14 mouse cellular contexts compared by ENCODE assay signal in genomic region chr5:125358270-125358608, GRCm38 (mm10). TPM values are rescaled to one million over a fixed set of nuclear protein-coding genes. Genes with fewer than 3 reads are reported as not detected.
A peak's percentile ranks its signal among the peaks of the same experiment; 100 is the strongest.
DNase-seq lines count a peak whose midpoint lies in the region; ATAC-seq and TF ChIP-seq lines count a peak whose summit lies in the region.
"Had no signal": no experiment of that assay in that cellular context is flagged by ENCODE, and none has a peak within 500 bp of the region (broad histone marks: within the 10 kb centered on the region; RNA-seq: fewer than 3 reads in every experiment).

No protein-coding gene starts in this region.

- H3K4me3 ChIP-seq in midbrain, embryonic 10.5 days, result no peak overlapping the region
- no peak overlapping the region for H3K4me3 ChIP-seq in midbrain, embryonic 13.5 days (replicated peaks)
- H3K4me3 ChIP-seq in heart, embryonic 13.5 days, result no peak overlapping the region
- peak overlapping the region; percentile 2; the same call in 1 of the 2 replicates for H3K4me3 ChIP-seq in liver, postnatal 0 days (ENCODE audit: low read depth, low read length)
- H3K4me3 ChIP-seq in stomach, postnatal 0 days (ENCODE audit: low read depth, low read length), result no peak overlapping the region
- H3K4me3 ChIP-seq in hindbrain, embryonic 11.5 days (ENCODE audit: low read depth, low read length), result no peak overlapping the region
- H3K4me3 ChIP-seq: left cerebral cortex, adult 2 months; midbrain, embryonic 12.5 days had no signal

- no peak for ATAC-seq in midbrain, embryonic 13.5 days
- no peak for ATAC-seq in heart, embryonic 13.5 days (ENCODE audit: extremely low read depth, insufficient number of reproducible peaks, low FRiP score, low TSS enrichment)
- ATAC-seq in liver, postnatal 0 days, result peak; percentile 65
- no peak for ATAC-seq in stomach, postnatal 0 days (ENCODE audit: low FRiP score, low TSS enrichment)
- ATAC-seq in hindbrain, embryonic 11.5 days (ENCODE audit: low FRiP score), result no peak

- no peak overlapping the region for H3K9ac ChIP-seq in midbrain, embryonic 13.5 days (replicated peaks)
- H3K9ac ChIP-seq in heart, embryonic 13.5 days, result no peak overlapping the region
- no peak overlapping the region; the same call in 1 of the 2 replicates for H3K9ac ChIP-seq in liver, postnatal 0 days (replicated peaks)
- no peak overlapping the region for H3K9ac ChIP-seq in stomach, postnatal 0 days (ENCODE audit: low read length)
- H3K9ac ChIP-seq in hindbrain, embryonic 11.5 days (ENCODE audit: low read depth, low read length), result no peak overlapping the region
- H3K9ac ChIP-seq: midbrain, embryonic 12.5 days had no signal

- no peaks in the 10 kb centered on the region for H3K9me3 ChIP-seq in midbrain, embryonic 10.5 days (replicated peaks)
- H3K9me3 ChIP-seq in midbrain, embryonic 13.5 days, result no peaks in the 10 kb centered on the region
- H3K9me3 ChIP-seq in heart, embryonic 13.5 days, result no peaks in the 10 kb centered on the region
- H3K9me3 ChIP-seq in liver, postnatal 0 days (ENCODE audit: low read length), result no peaks in the 10 kb centered on the region
- H3K9me3 ChIP-seq in stomach, postnatal 0 days (ENCODE audit: control insufficient read depth, low read length), result no peaks in the 10 kb centered on the region
- no peaks in the 10 kb centered on the region for H3K9me3 ChIP-seq in hindbrain, embryonic 11.5 days (ENCODE audit: control insufficient read depth, low read length)
- H3K9me3 ChIP-seq: midbrain, embryonic 12.5 days had no signal

- peaks cover 13% of the 10 kb centered on the region for H3K4me1 ChIP-seq in midbrain, embryonic 10.5 days
- H3K4me1 ChIP-seq in midbrain, embryonic 13.5 days (replicated peaks), result 0 out of 2 replicates have a peak, but pooled peaks cover 6% of the 10 kb centered on the region
- H3K4me1 ChIP-seq in heart, embryonic 13.5 days, result 0 out of 2 replicates have a peak, but pooled peaks cover 20% of the 10 kb centered on the region
- peaks cover 9% of the 10 kb centered on the region; the same call in 1 of the 2 replicates for H3K4me1 ChIP-seq in liver, postnatal 0 days (ENCODE audit: insufficient read depth)
- H3K4me1 ChIP-seq in stomach, postnatal 0 days (replicated peaks; ENCODE audit: control insufficient read depth, insufficient read depth), result no peaks in the 10 kb centered on the region
- H3K4me1 ChIP-seq in hindbrain, embryonic 11.5 days (replicated peaks; ENCODE audit: control insufficient read depth, insufficient read depth, low read length), result no peaks in the 10 kb centered on the region
- H3K4me1 ChIP-seq: midbrain, embryonic 12.5 days had no signal

- TF ChIP-seq CTCF in liver, postnatal 0 days (IDR thresholded peaks at IDR 0.05; ENCODE audit: low read depth), result peak; percentile 40
- TF ChIP-seq CTCF in stomach, postnatal 0 days (IDR thresholded peaks at IDR 0.05; ENCODE audit: low read depth), result no peak

- no peak overlapping the region for H3K4me2 ChIP-seq in midbrain, embryonic 13.5 days (replicated peaks)
- peak overlapping the region; percentile 25 for H3K4me2 ChIP-seq in heart, embryonic 13.5 days
- H3K4me2 ChIP-seq in liver, postnatal 0 days (ENCODE audit: low read depth, low read length), result peak overlapping the region; percentile 59
- H3K4me2 ChIP-seq in stomach, postnatal 0 days (replicated peaks; ENCODE audit: low read depth), result no peak overlapping the region
- H3K4me2 ChIP-seq in hindbrain, embryonic 11.5 days (replicated peaks; ENCODE audit: low read depth, low read length), result no peak overlapping the region
- H3K4me2 ChIP-seq: midbrain, embryonic 12.5 days had no signal

- DNase-seq in midbrain, embryonic 10.5 days (ENCODE audit: low spot score), result no peak
- peak; percentile 48 for DNase-seq in liver, postnatal 0 days
- no peak for DNase-seq in stomach, postnatal 0 days (ENCODE audit: low spot score)
- no peak for DNase-seq in hindbrain, embryonic 11.5 days (ENCODE audit: low spot score)
- DNase-seq in gastrocnemius, postnatal 10 days, result no peak
- DNase-seq: adrenal gland, postnatal 14 days; cerebellum, postnatal 25 days; gastrocnemius, postnatal 14 days; kidney, adult 9 months; thymus, postnatal 36 days had no signal

- no peaks in the 10 kb centered on the region for H3K27me3 ChIP-seq in midbrain, embryonic 10.5 days (ENCODE audit: low read depth, poor library complexity, severe bottlenecking)
- no peaks in the 10 kb centered on the region for H3K27me3 ChIP-seq in midbrain, embryonic 13.5 days
- H3K27me3 ChIP-seq in heart, embryonic 13.5 days (replicated peaks), result no peaks in the 10 kb centered on the region
- H3K27me3 ChIP-seq in liver, postnatal 0 days (ENCODE audit: insufficient read depth, low read length), result no peaks in the 10 kb centered on the region
- no peaks in the 10 kb centered on the region for H3K27me3 ChIP-seq in stomach, postnatal 0 days (ENCODE audit: control insufficient read depth, insufficient read depth, low read length)
- no peaks in the 10 kb centered on the region for H3K27me3 ChIP-seq in hindbrain, embryonic 11.5 days (ENCODE audit: control insufficient read depth, insufficient read depth, low read length)
- H3K27me3 ChIP-seq: midbrain, embryonic 12.5 days had no signal

- TF ChIP-seq EP300 in liver, postnatal 0 days (IDR thresholded peaks at IDR 0.05; ENCODE audit: low read depth), result 0 out of 2 replicates have a peak, but pooled peaks have one; percentile 15
- TF ChIP-seq EP300 in stomach, postnatal 0 days (optimal IDR thresholded peaks at IDR 0.05), result no peak

- 81% methylated on average over 5 of the region's 5 CpGs for WGBS in midbrain, embryonic 10.5 days
- 85% methylated on average over 5 of the region's 5 CpGs for whole genome bisulfite sequencing in midbrain, embryonic 13.5 days
- WGBS in heart, embryonic 13.5 days, result 52% methylated on average over 5 of the region's 5 CpGs
- 13% methylated on average over 5 of the region's 5 CpGs for WGBS in liver, postnatal 0 days (ENCODE audit: insufficient replicate concordance)
- WGBS in stomach, postnatal 0 days, result 60% methylated on average over 5 of the region's 5 CpGs
- 90% methylated on average over 5 of the region's 5 CpGs for WGBS in hindbrain, embryonic 11.5 days

- H3K36me3 ChIP-seq in midbrain, embryonic 10.5 days, result no peaks in the 10 kb centered on the region
- no peaks in the 10 kb centered on the region for H3K36me3 ChIP-seq in midbrain, embryonic 13.5 days
- H3K36me3 ChIP-seq in heart, embryonic 13.5 days, result no peaks in the 10 kb centered on the region
- no peaks in the 10 kb centered on the region for H3K36me3 ChIP-seq in liver, postnatal 0 days (replicated peaks; ENCODE audit: insufficient read depth, low read length)
- H3K36me3 ChIP-seq in stomach, postnatal 0 days (ENCODE audit: control insufficient read depth, insufficient read depth, low read length), result no peaks in the 10 kb centered on the region
- H3K36me3 ChIP-seq in hindbrain, embryonic 11.5 days (ENCODE audit: control insufficient read depth, insufficient read depth, low read length), result no peaks in the 10 kb centered on the region
- H3K36me3 ChIP-seq: midbrain, embryonic 12.5 days had no signal

- 0 out of 2 replicates have a peak overlapping the region, but pooled peaks have one; percentile 13 for H3K27ac ChIP-seq in midbrain, embryonic 10.5 days (replicated peaks)
- no peak overlapping the region for H3K27ac ChIP-seq in midbrain, embryonic 13.5 days
- peak overlapping the region; percentile 59 for H3K27ac ChIP-seq in heart, embryonic 13.5 days (replicated peaks)
- peak overlapping the region; percentile 69 for H3K27ac ChIP-seq in liver, postnatal 0 days (ENCODE audit: low read depth)
- H3K27ac ChIP-seq in stomach, postnatal 0 days (replicated peaks), result 0 out of 2 replicates have a peak overlapping the region, but pooled peaks have one; percentile 13
- no peak overlapping the region for H3K27ac ChIP-seq in hindbrain, embryonic 11.5 days (ENCODE audit: low read depth, low read length)
- H3K27ac ChIP-seq: left cerebral cortex, adult 2 months; midbrain, embryonic 12.5 days had no signal

RNA-seq across cellular contexts. Expression of gene Scarb1, which starts 17.3 kb away (rescaled TPM):
- 48.1 and 52.3 TPM in 2 replicates for polyA plus RNA-seq in midbrain, embryonic 10.5 days (2016; fragmentation: Nextera tagmentation; extraction: Ambion mirVana)
- polyA plus RNA-seq in midbrain, embryonic 13.5 days (2015; fragmentation: Nextera tagmentation; extraction: Ambion mirVana), result 22.1 and 22.8 TPM in 2 replicates
- 65.6 and 69.7 TPM in 2 replicates for polyA plus RNA-seq in heart, embryonic 13.5 days (2015; fragmentation: Nextera tagmentation; extraction: Ambion mirVana)
- polyA plus RNA-seq in liver, postnatal 0 days (2015; fragmentation: Nextera tagmentation; extraction: Ambion mirVana), result 105 and 109 TPM in 2 replicates
- 30.1 and 31.8 TPM in 2 replicates for polyA plus RNA-seq in stomach, postnatal 0 days (2015; fragmentation: Nextera tagmentation; extraction: Ambion mirVana)
- polyA plus RNA-seq in hindbrain, embryonic 11.5 days (2014; fragmentation: Nextera tagmentation; extraction: Ambion mirVana), result 20.4 and 22.6 TPM in 2 replicates
- 10 to 100 TPM; 49.8 to 58.0 TPM for total RNA-seq in gastrocnemius, postnatal 10 days (2021)

RNA-seq across cellular contexts. Expression of gene Gm10382, which starts 30.9 kb away (rescaled TPM):
- polyA plus RNA-seq in midbrain, embryonic 10.5 days (2016; fragmentation: Nextera tagmentation; extraction: Ambion mirVana), result 0.56 and 0.57 TPM in 2 replicates
- polyA plus RNA-seq in midbrain, embryonic 13.5 days (2015; fragmentation: Nextera tagmentation; extraction: Ambion mirVana), result 0.39 and 0.89 TPM in 2 replicates
- 0.68 and 0.70 TPM in 2 replicates for polyA plus RNA-seq in heart, embryonic 13.5 days (2015; fragmentation: Nextera tagmentation; extraction: Ambion mirVana)
- polyA plus RNA-seq in liver, postnatal 0 days (2015; fragmentation: Nextera tagmentation; extraction: Ambion mirVana), result 0.17 and 0.18 TPM in 2 replicates
- polyA plus RNA-seq in stomach, postnatal 0 days (2015; fragmentation: Nextera tagmentation; extraction: Ambion mirVana), result 0.51 and 0.56 TPM in 2 replicates
- 0.59 TPM in 1 of 2 replicates, not detected in the other for polyA plus RNA-seq in hindbrain, embryonic 11.5 days (2014; fragmentation: Nextera tagmentation; extraction: Ambion mirVana)
- total RNA-seq in gastrocnemius, postnatal 10 days (2021), result under 1 TPM; 0.19 to 0.36 TPM
- total RNA-seq: gastrocnemius, postnatal 14 days had no signal

RNA-seq across cellular contexts. Expression of gene Ubc, which starts 31.8 kb away (rescaled TPM):
- polyA plus RNA-seq in midbrain, embryonic 10.5 days (2016; fragmentation: Nextera tagmentation; extraction: Ambion mirVana), result 957 and 1,129 TPM in 2 replicates
- polyA plus RNA-seq in midbrain, embryonic 13.5 days (2015; fragmentation: Nextera tagmentation; extraction: Ambion mirVana), result 1,275 and 1,322 TPM in 2 replicates
- polyA plus RNA-seq in heart, embryonic 13.5 days (2015; fragmentation: Nextera tagmentation; extraction: Ambion mirVana), result 819 and 833 TPM in 2 replicates
- polyA plus RNA-seq in liver, postnatal 0 days (2015; fragmentation: Nextera tagmentation; extraction: Ambion mirVana), result 369 and 531 TPM in 2 replicates
- polyA plus RNA-seq in stomach, postnatal 0 days (2015; fragmentation: Nextera tagmentation; extraction: Ambion mirVana), result 537 and 549 TPM in 2 replicates
- 1,074 and 1,099 TPM in 2 replicates for polyA plus RNA-seq in hindbrain, embryonic 11.5 days (2014; fragmentation: Nextera tagmentation; extraction: Ambion mirVana)
- total RNA-seq in gastrocnemius, postnatal 10 days (2021), result 100 to 1,000 TPM; 703 to 712 TPM

Comparison
In these comparisons a context has a peak if more than half of its experiments do, and no peak if none do; other contexts are left out.
1. H3K27ac ChIP-seq: peak in midbrain, embryonic 10.5 days (single experiment), heart, embryonic 13.5 days (single experiment), liver, postnatal 0 days (single experiment) and stomach, postnatal 0 days (single experiment); none in midbrain, embryonic 13.5 days (single experiment) and hindbrain, embryonic 11.5 days (single experiment).
2. H3K4me2 ChIP-seq: peak in heart, embryonic 13.5 days (single experiment) and liver, postnatal 0 days (single experiment); none in midbrain, embryonic 13.5 days (single experiment), stomach, postnatal 0 days (single experiment) and hindbrain, embryonic 11.5 days (single experiment).